Mouse (Mus musculus) hindbrain, embryonic 13.5 days (tissue): ENCODE data around the gene Tent2. TPM values are rescaled to one million over a fixed set of nuclear protein-coding genes. Genes with fewer than 3 reads are reported as not detected.
"Not testable (repeated sequence)": the region's sequence is repeated elsewhere in the genome, so short reads cannot be mapped to it uniquely, and the experiment has no call there.

Experiments used
- ATAC-seq: fragments of 200-750 bp; cut with Nextera tagmentation; 2 replicates; pipeline ENCODE4 v1.8.0; 2017; ENCODE audit warnings: moderate TSS enrichment; ENCODE audit not compliant: low FRiP score
- H3K27ac ChIP-seq: fragments of 300-500 bp; sonication (generic); 2 replicates; pipeline ENCODE4 v1.5.1; 2015; ENCODE audit warnings: inconsistent platforms, mild to moderate bottlenecking, moderate library complexity
- H3K27me3 ChIP-seq: fragments of 300-500 bp; sonication (generic); 2 replicates; pipeline ENCODE4 v1.6.1; 2015; ENCODE audit warnings: mild to moderate bottlenecking, inconsistent platforms
- H3K36me3 ChIP-seq: fragments of 300-500 bp; sonication (generic); 2 replicates; pipeline ENCODE4 v1.6.1; 2015; ENCODE audit warnings: mild to moderate bottlenecking, inconsistent platforms
- H3K4me1 ChIP-seq: fragments of 300-500 bp; sonication (generic); replicated peaks from 2 replicates; pipeline ENCODE4 v1.6.1; 2015; ENCODE audit warnings: inconsistent platforms
- H3K4me2 ChIP-seq: fragments of 300-500 bp; sonication (generic); 2 replicates; pipeline ENCODE4 v1.6.1; 2015; ENCODE audit warnings: inconsistent platforms, mild to moderate bottlenecking, moderate library complexity
- H3K4me3 ChIP-seq: fragments of 300-500 bp; sonication (generic); 2 replicates; pipeline ENCODE4 v1.5.1; 2015; ENCODE audit warnings: mild to moderate bottlenecking, inconsistent platforms
- H3K9ac ChIP-seq: fragments of 300-500 bp; sonication (generic); 2 replicates; pipeline ENCODE4 v1.6.1; 2015; ENCODE audit warnings: mild to moderate bottlenecking, inconsistent platforms
- H3K9me3 ChIP-seq: fragments of 300-500 bp; sonication (generic); 2 replicates; pipeline ENCODE4 v1.6.1; 2016; ENCODE audit warnings: inconsistent platforms
- WGBS: fragments of 180-500 bp; shearing (Covaris S2); methylation state at CpG from one replicate; pipeline ENCODE4 v1.1.7; 2015; 5-methylcytosine and 5-hydroxymethylcytosine counted together
- polyA plus RNA-seq: library from polyadenylated mRNA; unstranded; fragments of >200 nt; fragmentation: Nextera tagmentation; extraction: Ambion mirVana; gene quantifications from 2 replicates; pipeline ENCODE4 v1.2.1, GENCODE M21; 2015

The Tent2 gene
- polyA plus RNA-seq, 1 experiment from 2014 or later, result 43.7 TPM

DNA sequence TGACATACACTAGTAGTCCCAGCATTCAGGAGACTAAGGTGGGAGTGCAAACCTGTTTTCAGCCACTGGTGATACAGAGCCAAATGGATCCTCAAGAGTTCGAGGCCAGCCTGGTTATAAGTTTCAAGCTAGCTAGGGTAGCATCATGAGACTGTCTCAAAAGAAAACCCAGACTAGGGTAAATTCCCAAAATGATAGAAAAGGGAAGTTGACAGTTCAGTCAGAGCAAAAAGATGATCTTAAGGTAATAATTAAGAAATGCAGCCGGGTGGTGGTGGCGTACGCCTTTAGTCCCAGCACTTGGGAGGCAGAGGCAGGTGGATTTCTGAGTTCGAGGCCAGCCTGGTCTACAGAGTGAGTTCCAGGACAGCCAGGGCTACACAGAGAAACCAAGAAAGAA, 4.4 kb downstream of the Tent2 start:
- Histone ChIP-seq H3K4me1 (peaks cover 19% of the 10 kb centered on the region), H3K36me3 (peaks cover 13% of the 10 kb centered on the region)
- 96% methylated on average over 5 of the region's 5 CpGs for WGBS
- not testable (repeated sequence) for H3K4me3 ChIP-seq, H3K27ac ChIP-seq, ATAC-seq, H3K9me3 ChIP-seq, H3K9ac ChIP-seq, H3K27me3 ChIP-seq, H3K4me2 ChIP-seq

DNA sequence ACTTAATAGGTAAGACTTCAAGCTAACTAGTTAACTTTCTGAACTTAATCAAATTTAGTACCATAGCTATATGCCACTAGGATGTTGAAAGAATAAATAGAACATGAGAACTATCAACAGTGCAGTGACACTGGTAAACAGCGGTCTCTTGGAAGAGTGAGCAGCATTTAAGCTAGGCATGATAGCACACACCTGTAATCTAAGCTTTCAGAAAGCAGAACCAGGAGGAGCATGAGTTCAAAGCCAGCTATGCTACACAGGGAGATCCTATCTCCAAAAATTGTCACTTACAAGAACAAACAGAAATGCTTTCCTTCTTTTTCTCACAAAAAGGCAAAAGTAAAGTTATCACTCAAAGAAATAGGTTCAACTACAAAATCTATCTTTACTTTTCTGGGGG, 11.8 kb downstream of the Tent2 start:
- no peak overlapping the region for H3K4me2 ChIP-seq
- H3K4me1 ChIP-seq, result no peaks in the 10 kb centered on the region
- peaks cover 29% of the 10 kb centered on the region for H3K36me3 ChIP-seq
- H3K9ac ChIP-seq, result no peak overlapping the region
- no peak overlapping the region for H3K27ac ChIP-seq
- no peak for ATAC-seq
- no peaks in the 10 kb centered on the region for H3K27me3 ChIP-seq
- no peak overlapping the region for H3K4me3 ChIP-seq
- WGBS, result 98% methylated on average over 1 of the region's 1 CpGs
- H3K9me3 ChIP-seq, result no peaks in the 10 kb centered on the region

DNA sequence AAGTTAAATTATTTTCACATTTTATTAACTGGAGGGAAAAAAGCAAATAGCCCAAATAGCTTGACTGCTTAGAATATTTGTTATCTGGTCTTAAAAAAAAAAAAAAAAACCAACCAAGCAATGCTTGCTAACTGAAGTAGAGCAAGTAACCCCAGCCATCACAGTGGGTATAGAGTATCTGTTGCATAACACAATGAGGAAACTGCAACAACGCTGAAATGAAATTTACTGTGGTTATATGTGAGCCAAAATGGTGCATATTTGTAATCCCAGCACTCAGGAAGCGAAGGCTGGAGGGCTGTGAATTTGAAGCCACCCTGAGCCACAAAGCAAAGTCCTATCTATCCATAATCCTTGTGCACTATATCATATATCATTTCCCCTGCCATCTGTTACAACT, 12.7 kb downstream of the Tent2 start:
- 97% methylated on average over 2 of the region's 2 CpGs for WGBS
- H3K9me3 ChIP-seq, result no peaks in the 10 kb centered on the region
- no peak overlapping the region for H3K4me2 ChIP-seq
- no peak overlapping the region for H3K9ac ChIP-seq
- no peaks in the 10 kb centered on the region for H3K27me3 ChIP-seq
- no peaks in the 10 kb centered on the region for H3K4me1 ChIP-seq
- H3K4me3 ChIP-seq, result no peak overlapping the region
- H3K36me3 ChIP-seq, result peaks cover 26% of the 10 kb centered on the region
- H3K27ac ChIP-seq, result no peak overlapping the region
- ATAC-seq, result no peak

DNA sequence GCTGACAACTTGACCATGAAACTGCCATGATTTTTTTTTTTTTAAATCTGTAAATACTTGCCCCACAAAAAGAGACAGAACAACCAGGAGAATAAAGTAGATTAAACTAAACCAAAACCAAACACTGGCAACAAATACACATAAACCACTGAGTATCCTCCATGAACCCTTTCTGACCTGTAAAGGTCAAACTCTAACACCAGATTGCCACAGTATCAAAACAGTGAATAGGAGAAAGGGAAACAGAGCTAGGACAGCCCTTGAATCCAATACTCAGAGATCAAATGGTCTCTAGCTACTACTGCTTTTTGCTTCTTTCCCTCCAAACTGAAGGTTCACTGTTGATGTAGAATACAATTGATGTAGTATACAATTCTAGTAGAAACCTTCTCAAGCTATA, 14.6 kb downstream of the Tent2 start:
- Histone ChIP-seq H3K4me2 (no peak overlapping the region), H3K9ac (no peak overlapping the region), H3K36me3 (peaks cover 26% of the 10 kb centered on the region), H3K27me3 (no peaks in the 10 kb centered on the region), H3K4me3 (no peak overlapping the region), H3K9me3 (no peaks in the 10 kb centered on the region), H3K4me1 (no peaks in the 10 kb centered on the region), H3K27ac (no peak overlapping the region)
- no peak for ATAC-seq

DNA sequence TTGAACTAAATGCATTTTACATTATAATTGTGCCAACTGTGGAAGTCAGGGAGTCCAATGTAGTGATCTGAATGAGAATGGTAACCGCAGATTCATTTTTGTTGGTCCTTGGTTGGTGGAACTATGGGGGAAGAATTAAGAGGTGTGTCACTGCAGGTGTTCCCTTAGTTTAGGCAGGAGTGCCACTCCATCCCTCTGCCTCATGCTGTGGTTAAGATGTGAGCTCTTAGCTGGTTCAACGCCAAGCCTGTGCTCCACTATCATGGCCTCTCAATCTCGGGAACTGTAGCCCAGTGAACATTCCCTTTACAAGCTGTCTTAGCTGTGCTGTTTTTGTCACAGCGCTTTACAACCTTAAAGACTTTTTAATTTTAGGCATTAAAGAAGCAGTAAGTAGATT, 28.9 kb downstream of the Tent2 start:
- Histone ChIP-seq H3K4me1 (no peaks in the 10 kb centered on the region), H3K4me2 (no peak overlapping the region), H3K36me3 (peaks cover 37% of the 10 kb centered on the region), H3K27ac (no peak overlapping the region), H3K9ac (no peak overlapping the region), H3K27me3 (no peaks in the 10 kb centered on the region), H3K9me3 (no peaks in the 10 kb centered on the region), H3K4me3 (no peak overlapping the region)
- no peak for ATAC-seq
- WGBS, result 96% methylated on average over 4 of the region's 4 CpGs

DNA sequence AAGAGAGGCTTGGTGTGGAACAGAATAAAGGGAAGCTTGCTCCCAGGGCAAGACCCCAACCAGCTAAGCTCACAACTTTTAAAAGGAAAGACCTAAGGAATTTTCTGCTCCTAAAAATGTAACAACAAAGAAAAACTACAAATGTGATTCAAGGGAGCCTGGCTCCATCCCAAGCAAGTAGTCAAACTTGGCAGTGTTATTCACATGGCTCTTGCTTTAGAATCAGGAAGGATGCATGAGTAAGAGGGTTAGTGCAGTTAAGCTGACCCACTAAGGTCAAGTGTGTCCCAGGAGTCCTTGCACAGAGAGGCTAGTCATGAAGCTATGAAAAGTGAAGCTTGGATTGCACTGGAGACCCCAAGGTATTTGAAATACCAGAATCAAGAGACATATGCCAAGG, 29.7 kb downstream of the Tent2 start:
- ATAC-seq, result no peak
- no peaks in the 10 kb centered on the region for H3K9me3 ChIP-seq
- no peak overlapping the region for H3K27ac ChIP-seq
- H3K36me3 ChIP-seq, result peaks cover 37% of the 10 kb centered on the region
- no peak overlapping the region for H3K4me3 ChIP-seq
- H3K4me2 ChIP-seq, result no peak overlapping the region
- no peaks in the 10 kb centered on the region for H3K27me3 ChIP-seq
- no peaks in the 10 kb centered on the region for H3K4me1 ChIP-seq
- no peak overlapping the region for H3K9ac ChIP-seq

DNA sequence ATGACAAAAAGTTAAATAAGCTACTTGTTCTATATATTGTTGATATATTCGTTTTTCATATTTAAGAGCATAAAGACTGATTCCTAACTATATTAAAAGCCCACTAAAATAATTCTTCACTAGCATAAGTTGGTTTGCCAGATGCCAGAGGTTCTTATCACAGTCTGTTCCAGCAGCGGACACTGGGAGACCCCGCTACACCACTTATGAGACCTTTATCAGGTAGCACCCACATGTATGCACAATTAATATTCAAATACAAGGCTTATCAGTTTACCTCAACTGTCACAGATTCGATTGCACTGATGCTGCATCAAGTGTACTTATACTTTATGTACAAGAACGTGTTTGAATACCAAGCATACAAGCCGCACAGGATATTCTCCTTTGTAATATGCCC, 33.9 kb downstream of the Tent2 start:
- no peak overlapping the region for H3K9ac ChIP-seq
- H3K4me2 ChIP-seq, result no peak overlapping the region
- peaks cover 25% of the 10 kb centered on the region for H3K36me3 ChIP-seq
- no peak overlapping the region for H3K4me3 ChIP-seq
- H3K27ac ChIP-seq, result no peak overlapping the region
- H3K27me3 ChIP-seq, result no peaks in the 10 kb centered on the region
- H3K4me1 ChIP-seq, result no peaks in the 10 kb centered on the region
- ATAC-seq, result no peak
- no peaks in the 10 kb centered on the region for H3K9me3 ChIP-seq
- WGBS, result 98% methylated on average over 6 of the region's 6 CpGs

DNA sequence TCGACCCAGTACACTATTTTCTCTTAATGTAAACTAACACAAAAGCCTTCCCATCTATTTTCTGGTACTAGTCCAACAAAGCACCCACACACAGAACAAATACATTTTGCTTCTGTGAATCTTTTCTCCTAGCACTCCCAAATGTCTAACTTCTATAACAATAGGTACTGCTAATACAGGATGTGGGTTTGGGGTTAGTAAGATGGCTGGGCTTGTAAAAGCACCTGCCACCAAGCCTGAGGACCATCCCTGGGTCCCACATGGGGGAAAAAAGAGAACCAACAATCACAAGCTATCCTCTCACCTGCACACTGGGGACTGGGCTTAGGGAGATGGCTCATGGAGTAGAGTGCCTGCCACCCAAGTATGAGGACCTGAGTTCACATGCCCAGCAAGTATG, 38.9 kb downstream of the Tent2 start:
- H3K27ac ChIP-seq, result no peak overlapping the region
- no peak overlapping the region for H3K4me2 ChIP-seq
- 98% methylated on average over 1 of the region's 1 CpGs for WGBS
- H3K36me3 ChIP-seq, result peaks cover 31% of the 10 kb centered on the region
- H3K4me3 ChIP-seq, result no peak overlapping the region
- no peak overlapping the region for H3K9ac ChIP-seq
- no peaks in the 10 kb centered on the region for H3K9me3 ChIP-seq
- ATAC-seq, result no peak
- H3K27me3 ChIP-seq, result no peaks in the 10 kb centered on the region
- no peaks in the 10 kb centered on the region for H3K4me1 ChIP-seq

DNA sequence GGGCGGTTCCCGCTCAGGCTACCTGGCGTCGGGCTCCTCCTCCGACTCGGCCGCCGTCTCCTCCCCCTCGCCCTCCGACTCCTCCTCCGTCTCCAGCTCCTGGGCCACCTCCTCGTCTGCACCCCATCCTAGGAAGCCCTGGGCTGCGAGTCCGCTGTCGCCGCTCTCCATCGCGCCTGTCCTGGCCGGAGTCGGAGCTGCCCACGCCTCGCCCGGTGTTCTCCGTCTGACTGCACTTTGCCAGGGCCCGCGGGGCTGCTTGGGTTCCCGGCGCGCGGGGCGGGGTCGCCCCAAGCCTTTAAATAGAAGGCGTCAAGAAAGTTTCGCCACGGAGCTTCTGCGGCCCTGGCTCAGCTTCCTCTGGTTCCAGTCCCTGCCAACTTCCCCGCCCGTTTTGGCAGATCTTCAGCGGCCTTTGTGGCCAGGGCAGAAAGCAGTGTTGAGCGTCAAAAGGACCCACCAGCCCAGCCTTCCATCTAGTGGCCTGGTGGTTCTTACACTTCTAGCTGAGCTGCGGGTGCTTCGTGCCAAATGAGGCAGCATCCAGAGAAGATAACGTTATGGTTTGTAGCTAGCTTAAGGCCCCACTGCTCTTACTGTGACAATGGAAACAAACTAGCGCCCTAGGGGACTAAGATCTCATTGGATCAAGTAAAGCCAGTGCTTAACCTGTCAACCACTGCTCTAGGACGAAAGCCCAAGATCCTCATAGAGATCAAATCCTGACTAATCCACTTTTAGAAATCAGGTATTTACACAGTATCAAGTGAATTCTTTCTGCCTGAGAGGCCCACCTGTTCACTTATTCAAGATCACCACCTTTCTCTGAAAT, 47.6 kb downstream of the Tent2 start, which contains the start of gene Cmya5:
Cmya5 (minus strand) TSS at position 389 of the 832 bp plus-strand sequence.
- Histone ChIP-seq H3K4me2 (peak within 1 kb of the TSS; percentile 93), H3K4me3 (peak within 1 kb of the TSS; percentile 48), H3K4me1 (peaks cover 16% of the 10 kb centered on the region), H3K27ac (peak within 1 kb of the TSS; percentile 35; the same call in 1 of the 2 replicates), H3K9ac (peak within 1 kb of the TSS; percentile 69), H3K27me3 (no peaks in the 10 kb centered on the region), H3K9me3 (no peaks in the 10 kb centered on the region), H3K36me3 (peaks cover 14% of the 10 kb centered on the region; the same call in 1 of the 2 replicates)
- under 1% methylated on average over 43 of the region's 45 CpGs for WGBS
- peak; percentile 92 for ATAC-seq

DNA sequence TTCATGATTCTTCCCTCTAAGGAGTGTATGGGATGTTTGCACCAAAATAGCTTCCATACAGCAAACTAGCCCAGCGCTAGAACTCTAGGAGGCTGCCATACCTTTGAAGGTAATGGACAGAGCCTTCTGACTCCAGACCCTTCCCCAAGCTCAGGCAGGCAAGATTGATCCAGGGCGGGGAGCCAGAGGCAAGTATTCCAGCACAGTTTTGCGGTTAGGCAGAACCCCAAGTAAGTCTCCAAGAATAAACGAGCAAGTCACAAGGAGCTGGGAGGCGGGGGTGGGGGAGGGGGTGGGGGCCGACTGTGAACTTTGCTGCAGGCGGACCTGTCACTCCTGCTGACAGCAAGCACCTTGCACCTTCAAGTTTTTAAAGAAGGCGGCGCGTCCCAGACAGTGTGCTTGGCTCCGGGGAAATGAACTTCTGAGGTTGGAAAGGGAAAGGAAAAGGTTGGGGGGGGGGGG, 48.3 kb downstream of the Tent2 start:
- no peaks in the 10 kb centered on the region for H3K9me3 ChIP-seq
- no peak overlapping the region for H3K27ac ChIP-seq
- peak overlapping the region; percentile 69; the same call in 1 of the 2 replicates for H3K9ac ChIP-seq
- WGBS, result 16% methylated on average over 11 of the region's 11 CpGs
- H3K27me3 ChIP-seq, result no peaks in the 10 kb centered on the region
- H3K4me3 ChIP-seq, result peak overlapping the region; percentile 48
- H3K36me3 ChIP-seq, result 0 out of 2 replicates have a peak, but pooled peaks cover 9% of the 10 kb centered on the region
- ATAC-seq, result peak; percentile 53
- peaks cover 16% of the 10 kb centered on the region for H3K4me1 ChIP-seq
- H3K4me2 ChIP-seq, result peak overlapping the region; percentile 93

DNA sequence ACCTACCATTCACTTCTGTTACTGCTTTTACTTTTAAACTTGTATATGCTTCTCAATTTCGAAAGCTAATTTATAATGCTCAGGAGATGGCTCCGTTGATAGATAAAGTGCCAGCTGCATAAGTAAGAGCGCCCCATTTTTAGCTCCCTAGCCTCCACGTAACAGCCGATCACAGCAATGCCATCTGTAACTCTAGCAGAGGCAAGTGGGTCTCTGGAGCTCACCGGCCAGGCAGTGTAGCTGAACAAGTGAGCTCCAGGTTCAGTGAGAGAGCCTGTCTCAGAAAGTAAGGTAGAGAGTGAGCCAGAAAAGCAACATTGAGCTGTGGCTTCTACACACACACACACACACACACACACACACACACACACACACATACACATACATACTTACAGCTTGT, 51.0 kb downstream of the Tent2 start:
- no peak for ATAC-seq
- no peaks in the 10 kb centered on the region for H3K27me3 ChIP-seq
- no peak overlapping the region for H3K4me2 ChIP-seq
- H3K36me3 ChIP-seq, result 0 out of 2 replicates have a peak, but pooled peaks cover 5% of the 10 kb centered on the region
- no peak overlapping the region for H3K9ac ChIP-seq
- H3K4me3 ChIP-seq, result no peak overlapping the region
- H3K27ac ChIP-seq, result no peak overlapping the region
- 96% methylated on average over 6 of the region's 6 CpGs for WGBS
- H3K9me3 ChIP-seq, result no peaks in the 10 kb centered on the region
- peaks cover 16% of the 10 kb centered on the region for H3K4me1 ChIP-seq

DNA sequence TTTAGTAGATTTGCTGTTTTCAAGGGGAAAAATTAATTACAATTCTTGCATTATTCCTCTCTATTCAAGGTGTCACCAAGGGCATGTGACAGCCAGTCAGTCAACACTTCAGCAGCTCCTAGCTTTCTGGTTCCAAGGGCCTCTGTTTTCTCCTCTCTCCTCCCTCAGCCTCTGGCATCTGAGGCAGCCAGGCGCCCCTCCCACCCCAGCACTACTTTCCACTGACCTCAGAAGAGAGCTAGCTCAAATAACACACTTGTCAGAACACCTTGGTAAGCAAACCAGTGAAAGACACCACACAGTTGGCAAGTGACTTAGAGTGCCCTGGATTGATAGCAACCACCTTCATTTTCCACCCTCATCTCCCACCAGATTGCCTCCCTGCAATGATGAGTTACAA, 54.1 kb downstream of the Tent2 start:
- Histone ChIP-seq H3K27me3 (no peaks in the 10 kb centered on the region), H3K9me3 (no peaks in the 10 kb centered on the region), H3K4me2 (no peak overlapping the region), H3K4me1 (no peaks in the 10 kb centered on the region), H3K4me3 (no peak overlapping the region), H3K9ac (no peak overlapping the region), H3K36me3 (0 out of 2 replicates have a peak, but pooled peaks cover 5% of the 10 kb centered on the region), H3K27ac (no peak overlapping the region)
- WGBS, result 73% methylated on average over 1 of the region's 1 CpGs
- no peak for ATAC-seq

DNA sequence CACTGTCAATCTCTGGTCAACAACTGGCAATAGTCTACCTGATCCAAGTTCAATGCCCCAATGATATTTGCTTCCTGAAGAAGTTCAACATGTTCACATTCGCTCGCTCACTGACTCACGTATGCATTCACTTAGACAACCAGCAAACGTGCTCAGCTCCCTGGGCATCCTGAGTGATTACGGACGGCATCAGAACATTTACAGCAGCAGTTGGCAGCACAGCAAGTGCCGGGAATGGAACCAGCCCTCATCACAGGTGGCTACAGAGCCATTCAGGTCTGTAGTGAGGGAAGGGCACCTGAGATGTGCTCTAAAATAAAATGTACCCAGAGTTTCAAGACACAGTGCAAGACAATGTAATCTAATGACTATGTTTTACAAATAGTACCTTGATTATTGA, 55.1 kb downstream of the Tent2 start:
- Histone ChIP-seq H3K4me1 (no peaks in the 10 kb centered on the region), H3K9ac (no peak overlapping the region), H3K9me3 (no peaks in the 10 kb centered on the region), H3K36me3 (no peaks in the 10 kb centered on the region), H3K27me3 (no peaks in the 10 kb centered on the region), H3K27ac (no peak overlapping the region), H3K4me3 (no peak overlapping the region), H3K4me2 (no peak overlapping the region)
- no peak for ATAC-seq
- 91% methylated on average over 7 of the region's 7 CpGs for WGBS
